Mouse (Mus musculus): ENCODE data around the gene Anxa6. TPM values are rescaled to one million over a fixed set of nuclear protein-coding genes. Genes with fewer than 3 reads are reported as not detected.

The Anxa6 gene
- total and polyA plus RNA-seq, 3 experiments, result 136 to 213 (median 205) TPM

GRCm38 (mm10) chr11:54974639-54975038, 58.6 kb downstream of the Anxa6 start:
- no peak overlapping the region for H3K9ac ChIP-seq (ENCODE audit: low read depth, low read length)
- WGBS, result 90% methylated on average over 4 of the region's 4 CpGs
- DNase-seq, result no peak
- H3K27ac ChIP-seq, result no peak overlapping the region
- no peaks in the 10 kb centered on the region for H3K27me3 ChIP-seq (ENCODE audit: control insufficient read depth, insufficient read depth, low read length)
- no peaks in the 10 kb centered on the region for H3K79me2 ChIP-seq (replicated peaks; ENCODE audit: control insufficient read depth, insufficient read depth, low read length)
- H3K36me3 ChIP-seq (ENCODE audit: control insufficient read depth, insufficient read depth, low read length), result peaks cover 4% of the 10 kb centered on the region; the same call in 1 of the 2 replicates
- intact Hi-C loops (cut with DNase I), result loop anchor here (2.0 kb wide), 1 partner anchor 18 kb away; no protein-coding TSS in a partner anchor
- no peak for TF ChIP-seq CTCF (IDR thresholded peaks at IDR 0.05)
- no peak for TF ChIP-seq POLR2A (IDR thresholded peaks at IDR 0.05; ENCODE audit: insufficient read depth, low read depth, low read length)
- no peak for TF ChIP-seq EP300 (IDR thresholded peaks at IDR 0.05; ENCODE audit: insufficient read depth, low read depth, low read length)
- H3K4me1 ChIP-seq (ENCODE audit: control insufficient read depth, insufficient read depth, low read length), result peaks cover 5% of the 10 kb centered on the region
- no peak overlapping the region for H3K4me3 ChIP-seq

GRCm38 (mm10) chr11:54973481-54974212, 59.6 kb downstream of the Anxa6 start:
- Histone ChIP-seq H3K4me1 (ENCODE audit: control insufficient read depth, insufficient read depth, low read length) (peaks cover 5% of the 10 kb centered on the region), H3K79me2 (replicated peaks; ENCODE audit: control insufficient read depth, insufficient read depth, low read length) (no peaks in the 10 kb centered on the region), H3K27me3 (ENCODE audit: control insufficient read depth, insufficient read depth, low read length) (no peaks in the 10 kb centered on the region), H3K9ac (ENCODE audit: low read depth, low read length) (no peak overlapping the region), H3K4me3 (no peak overlapping the region), H3K27ac (peak overlapping the region; percentile 40), H3K36me3 (ENCODE audit: control insufficient read depth, insufficient read depth, low read length) (peaks cover under 1% of the 10 kb centered on the region; the same call in 1 of the 2 replicates)
- DNase-seq, result peak; percentile 59 to 74
- intact Hi-C loops (cut with DNase I), result loop anchor here (2.0 kb wide), 1 partner anchor 17 kb away; no protein-coding TSS in a partner anchor
- no peak for TF ChIP-seq POLR2A (IDR thresholded peaks at IDR 0.05; ENCODE audit: insufficient read depth, low read depth, low read length)
- no peak for TF ChIP-seq CTCF (IDR thresholded peaks at IDR 0.05)
- TF ChIP-seq EP300 (IDR thresholded peaks at IDR 0.05; ENCODE audit: insufficient read depth, low read depth, low read length), result no peak
- 30% methylated on average over 8 of the region's 8 CpGs for WGBS

DNA sequence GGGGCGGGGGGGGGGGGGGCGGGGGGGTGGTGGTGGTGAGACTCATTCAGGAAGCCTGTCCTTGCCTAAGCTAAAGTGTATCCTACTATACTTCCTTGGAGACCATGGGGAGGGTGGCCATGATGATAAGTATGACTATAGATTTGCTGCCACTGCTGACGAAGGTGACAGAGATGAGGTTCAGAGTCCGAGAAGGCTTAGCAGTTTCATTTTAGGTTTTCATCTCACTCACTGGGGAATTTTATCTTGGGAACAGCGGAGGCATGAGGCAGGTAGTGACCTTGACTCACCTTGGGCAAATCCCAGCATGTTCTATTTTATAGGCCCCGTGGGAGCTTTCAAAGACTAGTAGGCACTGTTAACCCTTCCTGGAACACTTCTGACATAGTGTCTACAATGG, 60.5 kb downstream of the Anxa6 start:
- 59% methylated on average over 6 of the region's 6 CpGs for WGBS
- Histone ChIP-seq H3K79me2 (replicated peaks; ENCODE audit: control insufficient read depth, insufficient read depth, low read length) (no peaks in the 10 kb centered on the region), H3K4me3 (no peak overlapping the region), H3K27ac (no peak overlapping the region), H3K36me3 (ENCODE audit: control insufficient read depth, insufficient read depth, low read length) (no peaks in the 10 kb centered on the region), H3K4me1 (ENCODE audit: control insufficient read depth, insufficient read depth, low read length) (peaks cover 5% of the 10 kb centered on the region), H3K9ac (ENCODE audit: low read depth, low read length) (no peak overlapping the region), H3K27me3 (ENCODE audit: control insufficient read depth, insufficient read depth, low read length) (no peaks in the 10 kb centered on the region)
- intact Hi-C loops (cut with DNase I), result no loop called here
- no peak for DNase-seq
- TF ChIP-seq POLR2A (IDR thresholded peaks at IDR 0.05; ENCODE audit: insufficient read depth, low read depth, low read length) (no peak), CTCF (IDR thresholded peaks at IDR 0.05) (no peak), EP300 (IDR thresholded peaks at IDR 0.05; ENCODE audit: insufficient read depth, low read depth, low read length) (no peak)

- no peak for DNase-seq
- Histone ChIP-seq H3K4me3 (no peak overlapping the region), H3K36me3 (ENCODE audit: control insufficient read depth, insufficient read depth, low read length) (no peaks in the 10 kb centered on the region), H3K4me1 (ENCODE audit: control insufficient read depth, insufficient read depth, low read length) (peaks cover 5% of the 10 kb centered on the region), H3K9ac (ENCODE audit: low read depth, low read length) (no peak overlapping the region), H3K27ac (no peak overlapping the region), H3K27me3 (ENCODE audit: control insufficient read depth, insufficient read depth, low read length) (no peaks in the 10 kb centered on the region), H3K79me2 (replicated peaks; ENCODE audit: control insufficient read depth, insufficient read depth, low read length) (no peaks in the 10 kb centered on the region)
- 33% methylated on average over 4 of the region's 4 CpGs for WGBS
- TF ChIP-seq CTCF (IDR thresholded peaks at IDR 0.05) (no peak), POLR2A (IDR thresholded peaks at IDR 0.05; ENCODE audit: insufficient read depth, low read depth, low read length) (no peak), EP300 (IDR thresholded peaks at IDR 0.05; ENCODE audit: insufficient read depth, low read depth, low read length) (no peak)
- intact Hi-C loops (cut with DNase I), result no loop called here
Observed at GRCm38 (mm10) chr11:54972049-54972723, 61.1 kb downstream of the Anxa6 start.

DNA sequence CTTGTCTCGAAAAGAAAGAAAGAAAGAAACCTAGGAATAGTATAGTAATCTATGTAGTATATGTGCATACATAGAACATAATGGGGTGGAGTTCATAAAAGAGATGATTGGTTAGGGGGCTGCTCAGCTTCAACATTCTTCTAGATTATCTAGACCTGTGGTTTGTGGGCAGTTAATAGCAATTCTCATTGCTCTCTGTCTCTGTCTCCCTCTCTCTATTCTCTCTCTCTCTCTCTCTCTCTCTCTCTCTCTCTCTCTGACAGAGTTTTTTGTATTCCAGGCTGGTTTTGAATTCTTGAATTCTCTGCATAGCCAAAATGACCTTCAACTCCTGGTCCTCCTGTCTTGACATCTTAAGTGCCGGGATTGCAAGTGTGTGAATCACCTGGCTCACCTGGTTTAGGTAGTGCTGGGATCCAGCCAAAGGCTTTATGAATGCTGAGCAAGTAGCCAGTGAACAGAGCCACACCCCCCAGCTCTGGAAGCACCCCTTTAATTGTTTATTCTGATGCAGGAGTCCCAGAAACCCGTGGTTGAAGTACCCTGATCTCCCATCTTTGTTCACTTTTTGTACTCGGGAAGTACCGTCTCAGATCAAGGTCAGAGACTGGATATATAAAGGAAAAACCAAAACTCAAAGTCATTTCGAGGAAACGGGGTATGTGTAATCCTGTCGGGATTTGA, 61.7 kb downstream of the Anxa6 start:
- H3K9ac ChIP-seq (ENCODE audit: low read depth, low read length), result no peak overlapping the region
- 45% methylated on average over 8 of the region's 8 CpGs for WGBS
- DNase-seq, result no peak
- no peak for TF ChIP-seq POLR2A (IDR thresholded peaks at IDR 0.05; ENCODE audit: insufficient read depth, low read depth, low read length)
- no peak for TF ChIP-seq CTCF (IDR thresholded peaks at IDR 0.05)
- no peak for TF ChIP-seq EP300 (IDR thresholded peaks at IDR 0.05; ENCODE audit: insufficient read depth, low read depth, low read length)
- intact Hi-C loops (cut with DNase I), result no loop called here
- no peaks in the 10 kb centered on the region for H3K27me3 ChIP-seq (ENCODE audit: control insufficient read depth, insufficient read depth, low read length)
- H3K27ac ChIP-seq, result no peak overlapping the region
- H3K36me3 ChIP-seq (ENCODE audit: control insufficient read depth, insufficient read depth, low read length), result no peaks in the 10 kb centered on the region
- no peak overlapping the region for H3K4me3 ChIP-seq
- H3K79me2 ChIP-seq (replicated peaks; ENCODE audit: control insufficient read depth, insufficient read depth, low read length), result no peaks in the 10 kb centered on the region
- peaks cover 5% of the 10 kb centered on the region for H3K4me1 ChIP-seq (ENCODE audit: control insufficient read depth, insufficient read depth, low read length)

All from heart, adult 2 months (tissue).